Mouse (Mus musculus) pancreas, adult 10 weeks (tissue): ENCODE data around the gene Rnase12. TPM values are rescaled to one million over a fixed set of nuclear protein-coding genes. Genes with fewer than 3 reads are reported as not detected.

Source experiments
- polyA plus RNA-seq: library from polyadenylated mRNA; stranded (reverse); fragments of 350-450 nt; fragmentation: Illumina TruSeq; extraction: RNeasy Lipid Tissue Mini Kit (QIAGEN cat#74804); gene quantifications from one replicate; pipeline ENCODE4 v1.2.3, GENCODE M21; 2015; ENCODE audit warnings: low read depth, low replicate concordance; ENCODE audit not compliant: insufficient read depth

The Rnase12 gene
- polyA plus RNA-seq, result not detected

DNA sequence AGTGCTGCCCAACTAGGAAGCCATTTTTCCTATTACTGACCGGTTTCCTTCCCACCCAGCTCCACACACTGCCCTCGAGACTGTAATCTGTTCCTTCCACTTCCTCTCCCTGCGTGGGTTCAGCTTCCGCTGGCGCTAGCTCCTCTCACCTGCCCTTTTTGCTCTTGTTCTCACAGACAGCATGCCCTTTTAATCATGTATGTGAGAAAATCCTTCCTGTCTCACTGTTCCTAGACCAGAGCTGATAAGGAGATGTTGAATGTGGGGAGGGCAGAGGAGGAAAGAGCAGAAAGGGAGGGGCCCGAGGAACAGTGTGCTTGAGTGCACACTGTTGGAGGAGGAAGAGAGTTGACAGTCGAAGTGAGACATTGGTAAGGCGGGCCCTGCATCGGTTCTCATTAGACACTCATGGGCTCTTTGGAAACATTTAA is at the start of gene Rnase12:
Rnase12 (minus strand) TSS at position 261 of the 431 bp plus-strand sequence.

DNA sequence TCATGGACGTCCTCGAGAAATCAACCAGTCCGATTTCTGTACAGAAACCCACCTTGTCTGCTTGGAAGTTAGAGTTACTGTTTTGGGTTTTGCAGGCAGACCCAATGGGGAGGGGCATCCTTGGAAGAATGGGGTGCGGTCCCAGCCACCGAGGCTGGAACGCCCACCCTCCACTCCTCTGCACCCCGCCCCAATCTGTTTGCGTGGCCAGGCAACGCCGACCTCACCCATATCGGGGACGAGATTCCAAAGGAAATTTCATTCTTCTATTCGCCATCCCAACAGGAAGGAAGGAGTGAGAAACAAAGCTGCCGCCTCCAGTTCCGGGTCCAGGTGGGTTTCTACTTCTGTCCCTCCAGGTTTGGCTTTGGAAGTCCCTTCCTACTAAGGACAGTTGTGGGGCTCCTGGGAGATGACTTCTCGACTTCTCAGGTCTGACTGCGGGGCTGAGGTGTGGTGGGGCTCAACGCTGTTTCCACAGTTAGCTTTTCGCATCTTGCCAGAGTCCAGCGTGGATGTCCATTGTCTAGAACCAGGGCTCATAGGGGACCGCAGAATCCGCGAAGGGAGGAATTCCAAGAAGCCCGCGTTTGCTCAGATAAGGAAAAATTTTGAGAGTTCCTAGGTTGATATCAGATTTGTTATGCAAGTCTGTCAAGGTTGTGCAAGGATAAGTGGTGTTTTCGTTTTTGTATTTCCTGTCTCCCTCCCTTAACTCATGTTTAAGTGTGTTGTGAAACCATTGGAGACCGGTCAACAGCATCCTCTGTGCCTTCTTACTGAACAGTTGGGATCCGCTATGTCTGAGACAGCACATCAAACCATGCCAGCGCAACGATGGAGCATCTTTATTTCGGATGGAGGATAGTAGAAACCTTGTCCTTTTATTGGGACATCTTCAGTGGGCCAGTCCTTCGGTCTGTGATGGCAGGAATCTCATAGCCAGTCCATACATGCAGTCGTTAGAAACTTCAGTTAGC is 33.8 kb upstream of the Rnase12 start, which contains the start of the genes Rnase4 and Ang:
Rnase4 (plus strand) TSS at position 157 of the 980 bp plus-strand sequence.
Ang (plus strand) TSS at position 230 of the 980 bp plus-strand sequence.

DNA sequence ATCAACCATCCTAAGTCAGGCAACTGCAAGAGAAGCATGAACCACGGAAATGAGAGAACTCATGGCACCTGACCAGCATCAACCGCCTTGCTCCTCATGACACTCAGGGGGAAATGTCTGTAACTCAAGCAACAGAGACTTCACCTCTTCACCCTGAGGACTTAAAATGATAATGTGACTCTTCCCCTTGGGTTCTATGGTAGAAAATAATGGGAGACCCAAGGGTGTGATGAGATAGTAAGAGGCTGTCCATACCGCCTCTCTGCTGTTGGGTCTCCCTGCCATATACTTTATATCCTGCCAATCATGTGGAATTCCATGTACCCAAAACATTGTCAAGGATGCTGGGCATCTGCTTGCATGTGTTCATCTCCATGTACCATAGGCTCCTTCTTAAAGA is 16.9 kb upstream of the Rnase12 start, which contains the start of gene Olfr750:
Olfr750 (minus strand) TSS at position 101 of the 400 bp plus-strand sequence.

DNA sequence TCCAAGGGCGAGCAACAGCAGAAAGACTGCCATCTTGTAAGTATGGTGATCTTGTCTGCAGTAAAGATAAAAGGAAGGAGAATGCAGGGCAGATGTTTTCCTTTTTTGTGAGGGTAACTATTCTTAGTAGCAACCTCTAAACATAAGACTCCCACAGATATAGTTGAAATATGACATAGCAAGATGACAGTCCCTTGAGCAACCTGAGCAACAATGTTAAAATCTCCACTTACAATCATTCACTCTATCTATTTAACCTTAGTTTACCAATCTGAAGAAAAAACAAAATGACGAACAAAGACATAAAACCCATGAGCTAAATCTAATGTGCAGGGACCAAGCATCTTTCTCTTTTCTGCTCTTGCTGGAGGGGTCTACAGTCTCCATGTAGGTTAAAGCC is 7.4 kb downstream of the Rnase12 start, which contains the start of gene Rnase11:
Rnase11 (minus strand) TSS at position 101 of the 400 bp plus-strand sequence.

DNA sequence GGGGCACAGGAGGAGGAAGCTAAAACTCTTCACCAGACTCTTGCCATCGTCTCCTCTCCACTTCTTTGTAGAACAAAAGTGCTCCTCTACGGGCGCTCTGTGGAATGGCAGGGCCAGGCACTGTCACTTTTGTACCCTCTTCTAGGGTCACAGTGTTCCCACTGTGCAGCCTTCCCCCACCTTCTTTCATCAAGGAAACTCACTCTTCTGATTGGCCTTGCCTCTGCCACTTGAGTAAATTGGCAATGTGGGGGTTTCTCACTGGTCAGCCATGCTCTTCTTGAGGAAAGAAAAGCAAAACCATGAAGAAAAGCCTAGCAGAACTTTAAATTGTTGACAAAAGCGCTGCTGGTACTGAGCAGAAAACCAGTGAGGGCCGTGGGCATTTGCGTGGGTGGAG is 15.7 kb downstream of the Rnase12 start, which contains the start of gene Rnase9:
Rnase9 (minus strand) TSS at position 101 of the 400 bp plus-strand sequence.

DNA sequence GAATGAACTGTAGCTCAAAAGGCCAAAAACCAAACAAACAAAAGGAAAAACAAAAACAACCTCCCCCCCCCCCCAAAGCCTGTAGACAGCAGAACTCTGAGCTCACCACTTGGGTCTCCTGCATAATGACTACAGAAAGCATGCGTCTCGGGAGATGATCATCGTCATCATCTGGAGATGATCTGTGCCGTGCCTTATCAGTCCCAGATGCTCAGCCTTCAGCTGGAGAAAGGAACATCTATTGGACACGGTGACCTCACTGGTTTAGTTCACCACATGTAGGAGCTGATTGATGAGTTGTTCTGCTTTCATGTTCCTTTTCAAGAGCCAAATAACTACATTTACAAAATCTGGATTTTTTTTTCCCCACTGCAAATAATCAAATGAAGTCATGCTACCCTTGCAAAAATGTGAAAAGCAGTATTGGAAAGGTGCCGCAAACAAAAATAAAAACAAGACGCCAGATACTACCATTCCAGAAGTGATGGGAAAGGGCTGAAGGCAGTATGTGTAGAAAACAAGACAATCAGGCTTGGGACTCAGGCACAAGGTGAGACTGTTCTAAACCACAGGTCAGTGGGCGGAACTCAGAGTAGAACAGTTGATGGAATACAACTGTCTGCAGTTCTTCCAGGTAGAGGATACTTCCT is 50.2 kb downstream of the Rnase12 start, which contains the start of gene Rnase10:
Rnase10 (plus strand) TSS at position 600 of the 650 bp plus-strand sequence.

Other genes starting within 250 kb of the Rnase12 start
- gene Ccnb1ip1, start 249.9 kb downstream of the Rnase12 start, polyA plus RNA-seq, result not detected
- 28.7 TPM for gene Parp2, start 249.8 kb downstream of the Rnase12 start, polyA plus RNA-seq
- gene Tep1, start 187.1 kb downstream of the Rnase12 start, polyA plus RNA-seq, result 8.0 TPM
- 0.18 TPM for gene Klhl33, start 160.2 kb downstream of the Rnase12 start, polyA plus RNA-seq
- gene Osgep, start 132.8 kb downstream of the Rnase12 start, polyA plus RNA-seq, result 13.7 TPM
- 6.9 TPM for gene Apex1, start 132.7 kb downstream of the Rnase12 start, polyA plus RNA-seq
- gene Pip4p1, start 126.8 kb downstream of the Rnase12 start, polyA plus RNA-seq, result 14.0 TPM
- 13.4 TPM for gene Pnp, start 126.6 kb downstream of the Rnase12 start, polyA plus RNA-seq
- 5.8 TPM for gene Gm49342, start 113.1 kb downstream of the Rnase12 start, polyA plus RNA-seq
- gene Pnp2, start 101.7 kb downstream of the Rnase12 start, polyA plus RNA-seq, result 1.1 TPM
- not detected for gene Rnase10, start 49.9 kb downstream of the Rnase12 start, polyA plus RNA-seq
- not detected for gene Rnase9, start 15.8 kb downstream of the Rnase12 start, polyA plus RNA-seq
- not detected for gene Rnase11, start 7.5 kb downstream of the Rnase12 start, polyA plus RNA-seq
- not detected for gene Olfr750, start 16.8 kb upstream of the Rnase12 start, polyA plus RNA-seq
- gene Rnase4, start 33.4 kb upstream of the Rnase12 start, polyA plus RNA-seq, result 124 TPM
- gene Ang, start 33.5 kb upstream of the Rnase12 start, polyA plus RNA-seq, result 58.7 TPM
- not detected for gene Eddm3b, start 56.8 kb upstream of the Rnase12 start, polyA plus RNA-seq
- gene Rnase6, start 66.2 kb upstream of the Rnase12 start, polyA plus RNA-seq, result not detected
- gene Rnase1, start 89.1 kb upstream of the Rnase12 start, polyA plus RNA-seq, result 15,145 TPM
- gene Rnase2b, start 104.6 kb upstream of the Rnase12 start, polyA plus RNA-seq, result not detected
- not detected for gene Ang2, start 141.5 kb upstream of the Rnase12 start, polyA plus RNA-seq
- not detected for gene Ear14, start 145.7 kb upstream of the Rnase12 start, polyA plus RNA-seq
- not detected for gene Rnase2a, start 198.5 kb upstream of the Rnase12 start, polyA plus RNA-seq